Mouse (Mus musculus): ENCODE results near the gene Anxa4. TPM values are rescaled to one million over a fixed set of nuclear protein-coding genes. Genes with fewer than 3 reads are reported as not detected.

Gene Anxa4
- polyA plus RNA-seq, 1 experiment from 2014 or later, result 6.8 TPM

DNA sequence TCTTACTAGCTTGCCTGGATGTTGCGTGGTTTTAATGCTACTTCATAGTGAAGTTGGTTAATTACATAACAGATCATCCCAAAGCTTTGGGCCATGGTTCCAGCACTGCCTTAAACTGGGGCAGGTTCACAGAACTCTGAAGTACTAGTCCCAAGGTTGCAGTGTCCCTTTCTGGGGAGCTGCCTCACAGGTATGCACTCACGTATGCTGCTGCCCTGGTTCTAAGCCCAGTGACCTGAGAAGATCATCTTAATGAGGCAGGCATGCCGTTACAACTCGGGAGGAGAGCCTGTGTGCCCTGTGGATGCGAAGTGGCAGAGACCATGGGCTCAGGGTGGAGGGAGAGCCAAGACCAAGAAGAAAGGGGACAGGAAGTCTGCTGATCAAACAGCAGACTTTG, 26.5 kb upstream of the Anxa4 start:
- Histone ChIP-seq H3K4me3 (no peak overlapping the region), H3K27ac (replicated peaks) (no peak overlapping the region), H3K27me3 (replicated peaks; ENCODE audit: low read depth, poor library complexity, severe bottlenecking) (peaks cover 22% of the 10 kb centered on the region), H3K36me3 (replicated peaks) (no peaks in the 10 kb centered on the region), H3K4me1 (peaks cover 31% of the 10 kb centered on the region), H3K9me3 (no peaks in the 10 kb centered on the region)
- 75% methylated on average over 5 of the region's 5 CpGs for WGBS
- DNase-seq (ENCODE audit: low spot score), result no peak

GRCm38 (mm10) chr6:86818914-86819313, 25.5 kb upstream of the Anxa4 start:
- DNase-seq (ENCODE audit: low spot score), result no peak
- H3K9me3 ChIP-seq, result no peaks in the 10 kb centered on the region
- H3K4me1 ChIP-seq, result peaks cover 40% of the 10 kb centered on the region
- 79% methylated on average over 4 of the region's 4 CpGs for WGBS
- H3K27me3 ChIP-seq (replicated peaks; ENCODE audit: low read depth, poor library complexity, severe bottlenecking), result peaks cover 19% of the 10 kb centered on the region
- H3K36me3 ChIP-seq (replicated peaks), result no peaks in the 10 kb centered on the region
- H3K27ac ChIP-seq (replicated peaks), result no peak overlapping the region
- no peak overlapping the region for H3K4me3 ChIP-seq

DNA sequence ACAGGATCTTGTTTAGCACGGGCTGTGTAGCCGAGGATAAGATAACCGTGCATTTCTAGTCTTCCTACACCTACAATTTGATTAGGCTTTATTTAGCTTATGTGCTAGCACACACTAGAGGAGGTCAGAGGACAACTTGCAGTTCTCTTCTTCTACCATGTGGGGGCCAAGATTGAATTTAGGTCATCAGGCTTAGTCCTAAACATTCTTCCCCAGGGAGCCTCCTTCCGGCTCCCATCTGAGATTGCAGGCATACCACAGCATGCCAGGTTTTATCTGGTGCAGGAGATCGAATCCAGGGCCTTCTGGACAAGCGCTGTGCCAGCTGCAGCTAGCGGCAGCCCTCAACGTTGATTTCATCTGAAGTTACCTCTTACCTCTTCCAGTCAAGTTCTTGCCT, 23.2 kb upstream of the Anxa4 start:
- no peak overlapping the region for H3K27ac ChIP-seq (replicated peaks)
- no peaks in the 10 kb centered on the region for H3K27me3 ChIP-seq (replicated peaks; ENCODE audit: low read depth, poor library complexity, severe bottlenecking)
- 19% methylated on average over 8 of the region's 8 CpGs for WGBS
- H3K4me1 ChIP-seq, result peaks cover 32% of the 10 kb centered on the region
- H3K9me3 ChIP-seq, result no peaks in the 10 kb centered on the region
- no peaks in the 10 kb centered on the region for H3K36me3 ChIP-seq (replicated peaks)
- no peak overlapping the region for H3K4me3 ChIP-seq
- DNase-seq (ENCODE audit: low spot score), result peak; percentile 41

- H3K27ac ChIP-seq (replicated peaks), result peak overlapping the region; percentile 69
- no peaks in the 10 kb centered on the region for H3K27me3 ChIP-seq (replicated peaks; ENCODE audit: low read depth, poor library complexity, severe bottlenecking)
- 4% methylated on average over 7 of the region's 7 CpGs for WGBS
- no peaks in the 10 kb centered on the region for H3K36me3 ChIP-seq (replicated peaks)
- H3K4me3 ChIP-seq, result peak overlapping the region; percentile 36
- H3K4me1 ChIP-seq, result peaks cover 32% of the 10 kb centered on the region
- DNase-seq (ENCODE audit: low spot score), result peak; percentile 62
- H3K9me3 ChIP-seq, result no peaks in the 10 kb centered on the region
Observed at GRCm38 (mm10) chr6:86815436-86815835, 22.1 kb upstream of the Anxa4 start.

- whole genome bisulfite sequencing, result 38% methylated on average over 3 of the region's 3 CpGs
- Histone ChIP-seq H3K27me3 (replicated peaks; ENCODE audit: low read depth, poor library complexity, severe bottlenecking) (no peaks in the 10 kb centered on the region), H3K4me1 (peaks cover 32% of the 10 kb centered on the region), H3K27ac (replicated peaks) (peak overlapping the region; percentile 69), H3K4me3 (peak overlapping the region; percentile 36), H3K36me3 (replicated peaks) (no peaks in the 10 kb centered on the region), H3K9me3 (no peaks in the 10 kb centered on the region)
- no peak for DNase-seq (ENCODE audit: low spot score)
Observed at GRCm38 (mm10) chr6:86814926-86815325, 21.5 kb upstream of the Anxa4 start.

- Histone ChIP-seq H3K36me3 (replicated peaks) (no peaks in the 10 kb centered on the region), H3K9me3 (no peaks in the 10 kb centered on the region), H3K27me3 (replicated peaks; ENCODE audit: low read depth, poor library complexity, severe bottlenecking) (no peaks in the 10 kb centered on the region), H3K4me3 (no peak overlapping the region), H3K4me1 (peaks cover 32% of the 10 kb centered on the region), H3K27ac (replicated peaks) (no peak overlapping the region; the same call in 1 of the 2 replicates)
- peak; percentile 41 for DNase-seq (ENCODE audit: low spot score)
- 16% methylated on average over 3 of the region's 3 CpGs for WGBS
Observed at GRCm38 (mm10) chr6:86813341-86813740, 20.0 kb upstream of the Anxa4 start.

DNA sequence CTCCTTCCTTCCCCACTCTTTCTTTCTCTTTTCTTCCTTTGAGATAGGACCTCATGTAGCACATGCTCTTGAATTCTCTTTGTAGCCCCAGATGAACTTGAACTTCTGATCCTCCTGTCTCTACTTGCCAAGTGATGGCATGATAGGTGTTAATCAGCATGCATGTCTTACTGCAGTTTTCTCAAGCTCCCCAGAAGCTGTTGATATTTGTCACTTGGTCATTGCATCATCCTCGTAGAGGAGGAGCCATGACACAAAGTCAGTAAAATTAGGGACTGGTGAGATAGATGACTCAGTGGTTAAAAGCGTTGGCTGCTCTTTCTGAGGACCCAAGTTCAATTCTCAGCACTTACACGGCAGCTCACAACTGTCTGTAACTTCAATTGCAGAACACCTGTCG, 19.5 kb upstream of the Anxa4 start:
- H3K36me3 ChIP-seq (replicated peaks), result no peaks in the 10 kb centered on the region
- no peak for DNase-seq (ENCODE audit: low spot score)
- no peaks in the 10 kb centered on the region for H3K9me3 ChIP-seq
- peaks cover 32% of the 10 kb centered on the region for H3K4me1 ChIP-seq
- WGBS, result 59% methylated on average over 4 of the region's 4 CpGs
- no peaks in the 10 kb centered on the region for H3K27me3 ChIP-seq (replicated peaks; ENCODE audit: low read depth, poor library complexity, severe bottlenecking)
- no peak overlapping the region for H3K27ac ChIP-seq (replicated peaks)
- no peak overlapping the region for H3K4me3 ChIP-seq

DNA sequence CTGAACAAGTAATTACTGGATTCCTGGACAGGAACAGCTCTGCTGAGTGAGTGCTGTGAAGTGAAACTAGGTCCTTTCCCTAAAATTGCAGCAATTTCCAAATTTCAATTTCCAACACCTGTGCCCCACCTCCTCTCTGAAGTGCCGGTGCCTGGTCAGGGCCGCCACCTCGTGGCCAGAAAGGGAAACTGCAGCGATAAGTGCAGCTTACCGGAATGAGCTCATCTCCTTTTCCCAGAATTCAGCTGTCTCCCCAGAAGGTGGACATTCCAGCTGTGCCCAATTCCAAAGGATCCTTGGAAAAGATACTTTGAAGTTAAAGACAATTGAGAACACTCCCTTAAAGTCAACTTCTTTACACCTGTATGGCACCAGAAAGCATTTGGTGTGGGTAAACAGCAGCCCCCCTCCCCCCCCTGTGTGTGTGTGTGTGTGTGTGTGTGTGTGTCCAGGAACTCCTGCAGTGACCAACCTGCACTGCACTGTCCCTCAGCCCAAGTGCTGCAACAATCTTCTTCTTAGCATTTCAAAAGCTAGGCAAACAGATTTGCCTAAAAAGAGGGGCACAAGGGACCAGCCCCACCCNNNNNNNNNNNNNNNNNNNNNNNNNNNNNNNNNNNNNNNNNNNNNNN, 13.2 kb upstream of the Anxa4 start:
- Histone ChIP-seq H3K27me3 (replicated peaks; ENCODE audit: low read depth, poor library complexity, severe bottlenecking) (no peaks in the 10 kb centered on the region), H3K4me1 (no peaks in the 10 kb centered on the region), H3K9me3 (no peaks in the 10 kb centered on the region), H3K27ac (replicated peaks) (no peak overlapping the region), H3K36me3 (replicated peaks) (no peaks in the 10 kb centered on the region), H3K4me3 (no peak overlapping the region)
- peak; percentile 69 for DNase-seq (ENCODE audit: low spot score)
- 7% methylated on average over 5 of the region's 5 CpGs for whole genome bisulfite sequencing

DNA sequence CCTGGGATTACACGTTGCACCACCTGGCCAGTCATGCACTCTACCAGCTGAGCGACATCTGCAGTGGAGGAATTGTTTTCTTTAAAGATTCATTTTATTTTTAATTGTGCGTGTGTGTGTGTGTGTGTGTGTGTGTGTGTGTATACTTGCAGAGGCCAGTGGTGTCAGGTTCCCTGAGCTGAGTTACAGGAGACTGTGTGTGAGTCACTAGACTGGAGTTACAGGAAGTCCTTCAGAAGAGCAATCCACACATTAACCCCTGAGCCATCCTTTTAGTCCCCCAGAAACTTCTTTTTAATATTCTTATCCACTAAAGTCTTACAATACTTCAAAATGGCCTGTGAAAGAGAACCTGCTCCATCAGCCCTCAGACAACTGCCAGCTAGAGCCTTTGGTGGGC, 11.3 kb upstream of the Anxa4 start:
- no peak for DNase-seq (ENCODE audit: low spot score)
- H3K27ac ChIP-seq (replicated peaks), result no peak overlapping the region
- no peaks in the 10 kb centered on the region for H3K4me1 ChIP-seq
- 86% methylated on average over 3 of the region's 3 CpGs for whole genome bisulfite sequencing
- H3K27me3 ChIP-seq (replicated peaks; ENCODE audit: low read depth, poor library complexity, severe bottlenecking), result no peaks in the 10 kb centered on the region
- no peaks in the 10 kb centered on the region for H3K9me3 ChIP-seq
- no peaks in the 10 kb centered on the region for H3K36me3 ChIP-seq (replicated peaks)
- H3K4me3 ChIP-seq, result no peak overlapping the region

GRCm38 (mm10) chr6:86801431-86801830, 8.0 kb upstream of the Anxa4 start:
- peak; percentile 31 for DNase-seq (ENCODE audit: low spot score)
- Histone ChIP-seq H3K9me3 (no peaks in the 10 kb centered on the region), H3K4me3 (no peak overlapping the region), H3K36me3 (replicated peaks) (no peaks in the 10 kb centered on the region), H3K4me1 (no peaks in the 10 kb centered on the region), H3K27ac (replicated peaks) (no peak overlapping the region), H3K27me3 (replicated peaks; ENCODE audit: low read depth, poor library complexity, severe bottlenecking) (peaks cover 11% of the 10 kb centered on the region; the same call in 1 of the 2 replicates)
- 39% methylated on average over 11 of the region's 11 CpGs for WGBS

DNA sequence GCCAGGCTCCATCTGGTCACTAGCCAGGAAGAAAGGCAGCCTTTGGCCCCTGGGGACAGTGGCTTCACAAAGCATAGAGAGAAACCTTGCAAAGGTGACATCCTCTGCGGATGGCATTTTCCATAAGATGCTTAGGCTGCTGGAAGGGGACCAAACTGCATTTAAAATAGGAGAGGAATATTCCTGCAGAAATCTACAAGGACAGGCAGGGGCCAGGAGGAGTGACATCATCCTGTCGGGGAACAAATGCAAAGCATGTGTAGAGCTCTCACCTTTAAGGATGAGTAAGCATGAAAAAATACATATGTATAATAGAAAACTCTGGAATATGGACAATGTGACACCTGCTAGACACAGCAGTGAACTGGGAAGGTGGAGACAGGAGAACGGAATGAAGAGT, 7.1 kb upstream of the Anxa4 start:
- Histone ChIP-seq H3K9me3 (no peaks in the 10 kb centered on the region), H3K27me3 (replicated peaks; ENCODE audit: low read depth, poor library complexity, severe bottlenecking) (peaks cover 17% of the 10 kb centered on the region), H3K27ac (replicated peaks) (no peak overlapping the region), H3K4me1 (no peaks in the 10 kb centered on the region), H3K36me3 (replicated peaks) (no peaks in the 10 kb centered on the region), H3K4me3 (no peak overlapping the region)
- WGBS, result 90% methylated on average over 3 of the region's 3 CpGs
- DNase-seq (ENCODE audit: low spot score), result no peak

DNA sequence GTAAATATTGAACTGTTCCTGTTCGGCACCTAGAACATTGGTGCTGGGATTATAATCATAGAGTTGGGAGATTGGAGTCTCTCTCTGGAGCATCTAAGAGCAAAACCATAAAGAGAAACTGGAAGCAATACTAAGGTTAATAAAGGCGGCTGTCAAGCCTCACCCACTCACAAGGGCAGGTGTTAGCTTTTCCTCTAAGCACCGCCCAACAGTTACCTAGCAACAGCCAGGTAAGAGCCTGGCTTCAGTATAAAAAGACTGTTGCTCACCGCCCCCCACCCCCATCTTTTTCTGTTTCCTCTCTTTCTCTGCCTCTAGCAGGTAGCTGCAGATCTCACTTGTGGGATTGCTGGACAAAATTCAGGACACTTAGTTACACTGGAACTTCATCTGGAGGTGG, 4.1 kb upstream of the Anxa4 start:
- H3K36me3 ChIP-seq (replicated peaks), result no peaks in the 10 kb centered on the region
- peaks cover 48% of the 10 kb centered on the region for H3K27me3 ChIP-seq (replicated peaks; ENCODE audit: low read depth, poor library complexity, severe bottlenecking)
- no peak overlapping the region for H3K27ac ChIP-seq (replicated peaks)
- no peak for DNase-seq (ENCODE audit: low spot score)
- H3K4me3 ChIP-seq, result no peak overlapping the region
- peaks cover 15% of the 10 kb centered on the region for H3K4me1 ChIP-seq
- 60% methylated on average over 4 of the region's 4 CpGs for WGBS
- H3K9me3 ChIP-seq, result no peaks in the 10 kb centered on the region

GRCm38 (mm10) chr6:86793957-86794356, 573 bp upstream of the Anxa4 start:
- 52% methylated on average over 5 of the region's 5 CpGs for WGBS
- Histone ChIP-seq H3K36me3 (replicated peaks) (no peaks in the 10 kb centered on the region), H3K27me3 (replicated peaks; ENCODE audit: low read depth, poor library complexity, severe bottlenecking) (peaks cover 71% of the 10 kb centered on the region), H3K9me3 (no peaks in the 10 kb centered on the region), H3K27ac (replicated peaks) (no peak overlapping the region), H3K4me1 (peaks cover 16% of the 10 kb centered on the region), H3K4me3 (peak overlapping the region; percentile 73)
- DNase-seq (ENCODE audit: low spot score), result peak; percentile 10

Data from embryonic facial prominence, embryonic 10.5 days (tissue).